Mouse (Mus musculus): ENCODE measurements at regions not wholly inside any gene's neighbourhood (a gene's known extent, or its start where the extent isn't known, plus 50 kb on each side); places are given as distances from the start of the nearest gene placed in this dataset.
A peak's percentile ranks its signal among the peaks of the same experiment; 100 is the strongest.

- DNase-seq (ENCODE audit: low spot score in 2 of 2): peak; percentile 17 to 18
Observed at GRCm38 (mm10) chr2:17065149-17066145, 665.8 kb downstream of the Nebl start.

Measured in right cerebral cortex, postnatal 10 days (tissue).